Mouse (Mus musculus): ENCODE results near the gene Trpm8. TPM values are rescaled to one million over a fixed set of nuclear protein-coding genes. Genes with fewer than 3 reads are reported as not detected.

The Trpm8 gene
- polyA plus RNA-seq, 1 experiment from 2014 or later: not detected

DNA sequence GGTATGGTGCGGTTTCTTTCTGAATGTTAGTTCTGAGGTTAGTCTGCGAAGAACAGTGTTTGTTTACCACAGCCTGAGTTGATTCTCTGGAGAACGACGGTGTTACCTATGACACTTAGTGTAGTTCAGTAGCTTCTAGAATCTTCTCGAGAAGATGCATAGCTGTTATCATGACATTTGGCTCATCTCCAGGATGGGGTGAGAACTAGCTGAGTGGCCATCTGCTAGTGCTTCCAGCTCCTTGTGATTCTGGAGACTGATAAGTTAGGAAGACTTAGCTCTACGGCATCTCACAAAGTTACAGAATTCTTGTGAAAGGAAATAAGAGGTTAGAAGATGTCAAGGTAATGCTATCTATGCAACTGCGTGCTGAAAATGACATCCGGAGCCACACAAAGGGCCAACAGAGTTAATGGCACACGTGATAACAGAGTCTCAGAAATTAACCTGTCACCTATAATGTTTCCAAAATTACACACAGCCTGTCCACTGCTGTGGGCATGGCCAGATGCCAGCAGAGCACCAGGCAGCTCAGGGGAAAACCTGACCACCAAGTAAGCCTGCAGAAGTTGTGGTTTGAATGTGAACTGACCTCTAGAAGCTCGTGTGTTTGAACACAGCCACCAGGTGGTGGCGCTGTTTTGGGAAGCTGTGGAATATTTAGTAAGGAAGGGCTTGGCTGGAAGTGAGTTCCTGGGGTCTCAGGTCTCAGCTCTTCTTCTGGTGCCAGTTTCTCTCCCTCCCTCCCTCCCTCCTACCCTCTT is 89.6 kb downstream of the Trpm8 start:
- no peaks in the 10 kb centered on the region for H3K36me3 ChIP-seq
- 82% methylated on average over 11 of the region's 11 CpGs for WGBS

DNA sequence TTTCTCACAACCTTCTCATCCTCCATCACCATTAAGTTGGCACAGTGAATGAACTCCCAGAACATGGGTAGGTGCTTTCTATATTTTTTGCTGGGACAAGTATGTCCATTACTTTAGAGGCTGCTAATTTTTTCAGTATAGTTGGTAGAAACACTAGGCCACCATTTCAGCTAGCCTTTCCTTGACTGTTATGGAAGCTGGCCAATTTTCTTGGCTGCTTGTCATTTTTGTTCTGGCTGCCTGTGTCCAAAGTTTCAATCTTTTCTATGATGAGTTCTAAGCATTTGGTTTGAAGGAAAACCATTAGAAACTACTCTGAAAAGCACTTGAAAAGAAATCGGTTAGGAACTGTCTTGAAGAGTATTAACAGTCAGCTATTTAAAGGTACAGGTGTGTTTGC is 101.0 kb downstream of the Trpm8 start:
- Histone ChIP-seq H3K4me2 (replicated peaks) (no peak overlapping the region), H3K27me3 (no peaks in the 10 kb centered on the region), H3K9me3 (replicated peaks) (0 out of 2 replicates have a peak, but pooled peaks cover 4% of the 10 kb centered on the region), H3K9ac (no peak overlapping the region), H3K4me1 (no peaks in the 10 kb centered on the region), H3K36me3 (no peaks in the 10 kb centered on the region), H3K4me3 (no peak overlapping the region), H3K27ac (no peak overlapping the region)
- no peak for ATAC-seq (ENCODE audit: low FRiP score)
- WGBS: 90% methylated on average over 1 of the region's 1 CpGs

More for the DNA sequence above, 89.6 kb downstream of the Trpm8 start:
- Histone ChIP-seq H3K9ac (no peak overlapping the region), H3K4me3 (no peak overlapping the region), H3K9me3 (replicated peaks) (no peaks in the 10 kb centered on the region), H3K27me3 (no peaks in the 10 kb centered on the region), H3K4me2 (replicated peaks) (no peak overlapping the region), H3K27ac (no peak overlapping the region), H3K4me1 (no peaks in the 10 kb centered on the region)
- no peak for ATAC-seq (ENCODE audit: low FRiP score)

DNA sequence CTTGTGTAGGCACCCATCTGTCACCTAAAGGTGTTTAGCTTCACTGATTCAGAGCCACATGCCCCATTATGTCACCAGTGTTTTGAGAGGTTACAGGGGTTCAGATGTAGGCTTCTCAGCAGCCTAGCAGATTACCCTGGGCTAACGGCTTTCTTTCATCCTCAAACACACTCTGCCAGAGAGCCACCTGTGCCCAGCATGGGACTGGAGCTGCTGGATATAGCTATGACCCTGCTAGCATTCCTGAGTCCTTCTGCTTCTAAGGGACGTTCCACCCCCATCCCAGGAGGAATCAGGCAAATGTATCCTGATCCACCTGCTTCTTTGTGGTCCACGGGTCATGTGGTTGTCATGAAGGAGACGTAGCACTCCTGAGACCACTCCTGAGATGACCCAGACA is 114.2 kb downstream of the Trpm8 start:
- 72% methylated on average over 4 of the region's 4 CpGs for WGBS
- no peak for ATAC-seq (ENCODE audit: low FRiP score)
- Histone ChIP-seq H3K27me3 (no peaks in the 10 kb centered on the region), H3K4me1 (no peaks in the 10 kb centered on the region), H3K9ac (no peak overlapping the region), H3K4me2 (replicated peaks) (no peak overlapping the region), H3K27ac (no peak overlapping the region), H3K4me3 (no peak overlapping the region), H3K36me3 (no peaks in the 10 kb centered on the region), H3K9me3 (replicated peaks) (no peaks in the 10 kb centered on the region)

DNA sequence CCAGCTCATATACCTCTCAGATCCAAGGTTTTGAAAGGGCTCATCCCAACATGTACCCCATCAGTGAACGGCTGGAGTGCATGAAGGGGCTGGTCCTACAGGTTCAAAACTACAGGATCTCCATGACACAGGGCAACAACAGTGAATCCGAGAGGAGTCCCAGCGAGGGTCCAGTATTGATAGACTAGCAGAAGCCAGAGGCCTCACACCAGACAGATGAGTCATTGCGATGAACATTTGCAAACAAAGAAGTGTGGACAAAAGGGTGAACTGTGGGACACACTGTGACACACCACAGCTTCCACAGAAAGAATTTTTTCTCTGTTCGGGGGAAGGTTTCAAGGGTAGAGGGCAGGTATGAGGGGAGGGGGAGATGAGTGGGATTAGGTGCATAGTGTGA is 115.9 kb downstream of the Trpm8 start:
- no peaks in the 10 kb centered on the region for H3K9me3 ChIP-seq (replicated peaks)
- ATAC-seq (ENCODE audit: low FRiP score): no peak
- no peak overlapping the region for H3K27ac ChIP-seq
- H3K27me3 ChIP-seq: no peaks in the 10 kb centered on the region
- no peaks in the 10 kb centered on the region for H3K4me1 ChIP-seq
- no peak overlapping the region for H3K4me3 ChIP-seq
- H3K9ac ChIP-seq: no peak overlapping the region
- no peaks in the 10 kb centered on the region for H3K36me3 ChIP-seq
- H3K4me2 ChIP-seq (replicated peaks): no peak overlapping the region
- WGBS: 87% methylated on average over 5 of the region's 5 CpGs

DNA sequence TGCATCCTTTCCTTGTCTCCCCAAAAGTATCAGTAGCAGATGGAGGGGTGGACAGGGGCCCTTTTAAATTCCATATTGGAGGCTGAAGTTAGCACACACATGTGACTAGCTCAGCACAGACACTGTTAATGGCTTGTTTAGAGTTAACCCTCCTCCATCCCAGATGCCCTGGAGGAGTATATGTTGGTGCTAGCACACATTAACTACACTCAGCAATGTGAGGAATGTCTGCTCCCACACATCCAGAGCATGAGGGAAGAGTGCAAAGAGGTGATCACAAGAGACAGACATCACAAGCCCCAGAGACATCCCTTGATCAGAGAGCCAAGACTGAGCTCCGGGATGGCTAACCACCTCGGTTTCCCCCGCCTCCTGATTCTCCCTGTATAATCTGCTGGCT is 125.9 kb downstream of the Trpm8 start:
- Histone ChIP-seq H3K4me3 (no peak overlapping the region), H3K9me3 (replicated peaks) (no peaks in the 10 kb centered on the region), H3K27me3 (no peaks in the 10 kb centered on the region), H3K36me3 (no peaks in the 10 kb centered on the region), H3K4me1 (peaks cover 12% of the 10 kb centered on the region), H3K27ac (no peak overlapping the region), H3K9ac (no peak overlapping the region), H3K4me2 (replicated peaks) (no peak overlapping the region)
- WGBS: 86% methylated on average over 3 of the region's 3 CpGs
- ATAC-seq (ENCODE audit: low FRiP score): no peak

DNA sequence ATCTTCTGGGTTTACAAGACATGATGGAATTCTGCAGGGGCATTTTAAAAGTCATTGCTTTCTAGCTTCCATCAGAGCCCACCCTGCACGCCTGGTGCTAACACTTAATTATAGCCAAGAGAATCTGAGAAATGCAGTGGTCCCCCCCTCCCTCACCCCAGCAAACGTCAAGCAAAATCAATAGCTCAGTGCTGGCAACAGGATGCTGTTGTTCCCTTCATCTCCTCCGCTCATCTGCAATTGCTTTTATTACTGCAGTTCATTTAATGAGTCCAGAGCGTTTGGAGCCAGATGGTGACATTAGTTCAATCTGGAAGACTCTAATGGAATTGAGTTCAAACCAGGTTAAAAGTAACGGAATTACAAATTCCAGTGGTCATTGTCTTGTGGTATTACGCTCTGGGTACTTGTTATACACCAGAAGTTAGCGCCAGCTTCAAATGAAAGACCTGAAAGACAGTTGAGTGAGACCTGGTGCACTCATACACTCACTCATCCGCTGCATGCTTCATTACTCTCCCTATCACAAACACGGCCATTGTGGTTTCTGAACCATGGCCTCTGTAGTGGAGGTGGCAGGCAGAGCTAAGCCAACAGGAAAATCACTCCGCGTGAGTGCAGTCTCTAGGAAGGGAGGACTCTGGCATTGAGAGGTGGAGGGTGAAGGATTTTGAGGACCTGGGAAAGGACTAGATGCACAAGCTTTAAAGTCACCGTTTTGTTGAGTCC is 128.8 kb downstream of the Trpm8 start:
- no peak overlapping the region for H3K27ac ChIP-seq
- ATAC-seq (ENCODE audit: low FRiP score): no peak

DNA sequence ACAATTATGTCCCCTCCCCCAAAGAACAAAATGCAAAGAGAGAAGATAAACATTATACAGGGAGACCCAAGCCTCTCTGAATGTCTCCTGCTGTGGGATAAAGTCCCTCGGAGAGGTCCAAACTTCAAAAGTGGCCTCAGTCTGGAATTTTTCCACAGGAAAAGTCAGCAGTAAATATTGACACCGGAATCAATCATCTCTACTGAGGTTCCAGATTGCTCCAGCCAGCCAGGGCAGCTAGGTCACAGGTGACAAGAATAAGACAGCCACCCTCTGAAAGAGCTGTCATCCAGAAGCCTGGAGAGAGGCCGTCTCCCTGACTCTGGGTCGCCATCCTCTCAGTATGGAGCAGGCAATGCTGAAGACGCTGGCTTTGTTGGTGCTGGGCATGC is 129.3 kb downstream of the Trpm8 start, which contains the start of gene Spp2:
TSS of gene Spp2 (plus strand) at position 155 of the 392 bp plus-strand sequence.
- H3K4me2 ChIP-seq (replicated peaks): no peak within 1 kb of the TSS

More for the DNA sequence above, 128.8 kb downstream of the Trpm8 start:
- Histone ChIP-seq H3K9ac (no peak overlapping the region), H3K4me3 (no peak overlapping the region), H3K36me3 (no peaks in the 10 kb centered on the region), H3K27me3 (no peaks in the 10 kb centered on the region), H3K9me3 (replicated peaks) (no peaks in the 10 kb centered on the region), H3K4me2 (replicated peaks) (no peak overlapping the region), H3K4me1 (peaks cover 12% of the 10 kb centered on the region)
- 54% methylated on average over 12 of the region's 12 CpGs for WGBS

DNA sequence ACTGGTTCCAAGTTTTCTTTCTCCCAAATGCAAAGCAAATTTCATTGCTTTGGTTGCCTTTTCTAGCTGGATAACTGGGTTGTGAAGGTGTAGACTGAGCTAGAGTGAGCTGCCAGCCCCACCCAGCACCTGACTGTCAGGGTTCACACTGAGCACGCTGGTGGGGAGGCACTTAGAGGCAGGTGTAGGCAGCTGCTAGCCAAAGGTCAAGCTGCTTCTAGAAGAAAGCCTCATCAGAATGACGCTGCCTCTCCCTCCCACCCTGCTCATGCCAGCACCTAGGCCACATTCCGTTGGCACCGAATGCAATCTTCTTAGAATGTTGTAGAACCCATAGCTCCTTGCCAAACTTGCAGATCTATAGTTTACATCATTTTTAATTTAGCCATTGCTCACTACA is 130.9 kb downstream of the Trpm8 start:
- Histone ChIP-seq H3K4me3 (no peak overlapping the region), H3K36me3 (no peaks in the 10 kb centered on the region), H3K9me3 (replicated peaks) (no peaks in the 10 kb centered on the region), H3K27ac (no peak overlapping the region), H3K27me3 (no peaks in the 10 kb centered on the region), H3K4me2 (replicated peaks) (no peak overlapping the region), H3K9ac (no peak overlapping the region), H3K4me1 (peaks cover 12% of the 10 kb centered on the region)
- no peak for ATAC-seq (ENCODE audit: low FRiP score)
- 85% methylated on average over 4 of the region's 4 CpGs for WGBS

More for the DNA sequence above, 129.3 kb downstream of the Trpm8 start, which contains the start of gene Spp2:
- H3K27ac ChIP-seq: no peak within 1 kb of the TSS
- no peaks in the 10 kb centered on the region for H3K27me3 ChIP-seq
- no peak for ATAC-seq (ENCODE audit: low FRiP score)
- no peaks in the 10 kb centered on the region for H3K36me3 ChIP-seq
- H3K4me1 ChIP-seq: peaks cover 12% of the 10 kb centered on the region
- H3K4me3 ChIP-seq: no peak within 1 kb of the TSS
- no peaks in the 10 kb centered on the region for H3K9me3 ChIP-seq (replicated peaks)
- H3K9ac ChIP-seq: no peak within 1 kb of the TSS
- 68% methylated on average over 5 of the region's 5 CpGs for WGBS

DNA sequence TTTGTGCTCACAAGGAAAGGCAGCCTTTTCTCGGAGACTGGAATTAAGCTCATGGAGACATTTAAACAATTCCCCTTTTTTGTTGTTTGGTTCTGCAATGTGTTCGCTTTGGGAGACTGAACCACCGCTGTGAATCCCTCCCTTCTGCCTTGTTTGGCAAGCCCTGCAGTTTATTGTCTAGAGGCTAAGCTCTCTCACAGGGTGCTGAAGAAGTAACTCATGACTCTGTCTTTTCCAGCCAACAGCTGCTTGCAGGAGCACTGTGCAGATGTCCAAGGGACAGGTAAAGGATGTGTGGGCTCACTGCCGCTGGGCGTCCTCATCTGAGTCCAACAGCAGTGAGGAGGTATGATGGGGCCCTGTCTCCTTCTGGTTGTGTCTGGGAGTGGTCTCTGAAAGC is 134.6 kb downstream of the Trpm8 start:
- Histone ChIP-seq H3K9ac (no peak overlapping the region), H3K4me1 (no peaks in the 10 kb centered on the region; the same call in 1 of the 2 replicates), H3K27ac (no peak overlapping the region), H3K36me3 (no peaks in the 10 kb centered on the region), H3K27me3 (no peaks in the 10 kb centered on the region), H3K4me3 (no peak overlapping the region), H3K9me3 (replicated peaks) (no peaks in the 10 kb centered on the region), H3K4me2 (replicated peaks) (no peak overlapping the region)
- WGBS: 66% methylated on average over 5 of the region's 5 CpGs
- no peak for ATAC-seq (ENCODE audit: low FRiP score)

DNA sequence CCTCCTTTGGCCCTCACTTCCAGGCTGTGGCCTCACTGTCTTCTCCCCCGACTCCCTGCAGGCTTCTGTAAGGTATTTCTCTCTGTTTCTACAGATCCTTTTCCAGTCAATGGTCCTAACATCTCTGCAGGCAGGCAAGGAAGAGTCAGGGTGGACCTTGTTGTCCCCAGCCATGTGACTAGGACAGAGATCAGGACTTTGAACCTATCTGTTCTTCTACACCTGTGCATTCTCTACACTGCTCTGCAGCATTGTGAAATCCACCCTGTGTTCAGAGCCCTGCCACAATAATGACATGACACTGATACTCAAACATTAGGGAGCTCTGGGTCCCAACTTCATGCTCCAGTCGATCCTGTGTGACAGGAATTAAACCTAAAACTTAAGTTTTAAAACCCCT is 141.5 kb downstream of the Trpm8 start:
- no peaks in the 10 kb centered on the region for H3K36me3 ChIP-seq
- no peak for ATAC-seq (ENCODE audit: low FRiP score)
- no peaks in the 10 kb centered on the region for H3K9me3 ChIP-seq (replicated peaks)
- H3K4me1 ChIP-seq: no peaks in the 10 kb centered on the region
- no peak overlapping the region for H3K4me2 ChIP-seq (replicated peaks)
- no peaks in the 10 kb centered on the region for H3K27me3 ChIP-seq
- no peak overlapping the region for H3K9ac ChIP-seq
- 81% methylated on average over 2 of the region's 2 CpGs for WGBS
- H3K4me3 ChIP-seq: no peak overlapping the region
- no peak overlapping the region for H3K27ac ChIP-seq

DNA sequence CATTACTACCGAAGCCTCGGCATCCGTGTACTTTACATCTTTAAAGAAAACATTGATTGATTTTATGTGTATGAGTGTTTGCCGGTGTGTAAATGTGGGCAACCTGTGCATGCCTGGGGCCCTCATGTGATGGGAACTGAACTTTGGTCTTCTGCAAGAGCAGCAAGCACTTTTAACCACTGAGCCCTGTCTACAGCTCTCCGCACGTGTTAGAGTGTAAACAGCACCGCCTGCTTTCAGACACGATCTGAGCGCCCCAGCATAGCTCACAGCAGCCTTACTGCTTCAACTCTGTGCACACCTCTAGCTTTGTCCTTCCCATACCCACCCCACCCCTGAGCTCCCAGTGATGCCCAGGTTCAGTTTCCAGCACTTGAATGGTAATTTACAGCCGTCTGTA is 144.6 kb downstream of the Trpm8 start:
- no peak for ATAC-seq (ENCODE audit: low FRiP score)
- no peaks in the 10 kb centered on the region for H3K9me3 ChIP-seq (replicated peaks)
- WGBS: 89% methylated on average over 10 of the region's 10 CpGs

DNA sequence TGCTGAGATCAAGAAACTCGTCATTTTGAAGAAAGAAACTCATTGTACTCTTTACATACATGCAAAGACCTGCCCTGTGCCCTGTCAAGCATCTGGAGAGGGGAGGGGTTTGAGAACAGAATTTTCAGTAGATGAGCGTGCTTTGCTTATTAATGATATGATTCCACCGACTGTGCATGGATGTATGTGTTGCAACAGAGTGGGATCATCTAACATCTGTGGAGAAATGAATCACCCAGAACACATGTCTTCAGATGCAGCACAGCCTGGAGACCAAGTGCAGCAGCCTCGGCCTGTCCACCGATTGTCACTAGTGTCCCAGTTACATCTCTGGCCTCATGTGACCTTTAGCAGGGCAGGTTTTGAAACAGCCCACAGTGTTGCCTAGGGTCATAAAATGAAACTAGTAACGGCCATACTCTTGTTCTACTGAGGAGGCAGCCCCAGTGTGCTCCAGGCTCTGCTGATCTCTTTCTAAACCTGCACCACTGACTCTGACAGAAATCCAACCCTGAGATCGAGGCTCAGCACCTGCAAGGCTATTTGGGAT is 145.5 kb downstream of the Trpm8 start:
- H3K36me3 ChIP-seq: no peaks in the 10 kb centered on the region
- H3K9me3 ChIP-seq (replicated peaks): no peaks in the 10 kb centered on the region
- no peaks in the 10 kb centered on the region for H3K4me1 ChIP-seq
- no peak overlapping the region for H3K27ac ChIP-seq
- ATAC-seq (ENCODE audit: low FRiP score): no peak
- no peak overlapping the region for H3K4me2 ChIP-seq (replicated peaks)
- no peak overlapping the region for H3K4me3 ChIP-seq
- no peak overlapping the region for H3K9ac ChIP-seq
- no peaks in the 10 kb centered on the region for H3K27me3 ChIP-seq
- WGBS: 75% methylated on average over 7 of the region's 7 CpGs

More for the DNA sequence above, 144.6 kb downstream of the Trpm8 start:
- Histone ChIP-seq H3K4me3 (no peak overlapping the region), H3K36me3 (no peaks in the 10 kb centered on the region), H3K9ac (no peak overlapping the region), H3K4me1 (no peaks in the 10 kb centered on the region), H3K27ac (no peak overlapping the region), H3K27me3 (no peaks in the 10 kb centered on the region), H3K4me2 (replicated peaks) (no peak overlapping the region)
